Mouse (Mus musculus) E14TG2a.4 (cell line): ENCODE measurements around the gene Vwce.

Experiments used
- CTCF ChIP-seq: conservative IDR thresholded peaks from 2 replicates; pipeline ENCODE4 v1.5.1; 2014; ENCODE audit warnings: low read length
- NANOG ChIP-seq: IDR thresholded peaks from 2 replicates; pipeline ENCODE4 v1.6.1; 2014; ENCODE audit warnings: borderline replicate concordance, low read length, mixed read lengths

DNA sequence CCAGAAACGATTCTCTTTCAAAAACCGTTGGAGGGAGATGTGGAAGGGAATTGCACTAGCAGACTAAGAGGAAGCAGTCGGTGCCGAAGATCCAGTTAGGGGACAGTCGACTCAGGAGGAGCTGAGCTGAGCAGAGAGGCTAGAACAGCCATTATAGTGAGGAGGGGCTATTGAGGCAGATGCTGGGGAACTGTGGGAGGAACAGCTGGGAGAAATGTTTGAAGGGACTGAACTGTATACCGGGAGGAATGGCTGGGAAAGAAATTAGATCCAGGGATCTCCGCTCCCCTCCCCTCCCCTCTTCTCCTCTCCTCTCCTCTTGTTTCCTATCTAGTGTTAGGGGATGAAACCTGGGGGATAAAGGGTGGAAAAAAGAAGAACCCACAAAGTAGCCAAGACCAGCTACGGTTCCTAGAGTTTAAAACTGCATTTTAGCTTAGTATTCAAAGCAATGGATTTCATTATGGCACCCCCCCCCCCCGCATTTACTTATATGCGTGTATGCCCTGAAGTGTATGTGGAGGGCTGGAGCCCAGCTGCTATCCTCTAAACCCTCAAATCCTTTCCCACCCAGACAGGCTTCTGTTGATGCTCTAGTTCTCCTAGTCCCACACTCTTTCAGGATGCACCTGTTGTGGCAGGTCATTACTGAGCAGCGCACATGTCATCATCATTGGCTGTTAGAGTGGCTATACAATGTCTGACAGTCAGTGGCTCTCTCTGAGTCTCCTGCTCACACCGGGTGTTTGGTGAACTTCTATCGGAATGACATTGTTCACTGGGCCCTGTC, 6.8 kb downstream of the Vwce start:
- TF ChIP-seq CTCF (no peak), NANOG (no peak)
